Mouse (Mus musculus) lung, adult 2 months (tissue): ENCODE results near the gene Wnk2.

ENCODE experiments used
- CTCF ChIP-seq: fragments of 200-500 bp; IDR thresholded peaks from 2 replicates; pipeline ENCODE4 v1.5.1; 2011; ENCODE audit warnings: mild to moderate bottlenecking, low read length, control low read depth; ENCODE audit not compliant: insufficient read depth
- POLR2A ChIP-seq: fragments of 200-500 bp; IDR thresholded peaks from 2 replicates; pipeline ENCODE4 v1.6.1; 2011; ENCODE audit warnings: low read depth, mild to moderate bottlenecking, control low read depth, low read length, borderline replicate concordance; ENCODE audit errors: extremely low read depth

GRCm38 (mm10) chr13:49047393-49047792 lies 100.4 kb downstream of the Wnk2 start:
- TF ChIP-seq CTCF (no peak), POLR2A (no peak)
